Mouse (Mus musculus): Measurements from ENCODE around the gene Ergic1. TPM values are rescaled to one million over a fixed set of nuclear protein-coding genes. Genes with fewer than 3 reads are reported as not detected.

The Ergic1 gene
- polyA plus RNA-seq, 1 experiment, result 39.2 TPM

GRCm38 (mm10) chr17:26665600-26665999 is 104.3 kb downstream of the Ergic1 start:
- H3K36me3 ChIP-seq (ENCODE audit: control insufficient read depth, insufficient read depth, low read length), result no peaks in the 10 kb centered on the region
- WGBS, result 77% methylated on average over 4 of the region's 4 CpGs
- TF ChIP-seq POLR2A (IDR thresholded peaks at IDR 0.05; ENCODE audit: low read depth, low read length) (no peak), CTCF (IDR thresholded peaks at IDR 0.05; ENCODE audit: extremely low read depth, insufficient read depth, insufficient read length, insufficient replicate concordance) (no peak)
- no peak for DNase-seq (ENCODE audit: low read depth in 1 of 2, low spot score in 2 of 2)
- no peak overlapping the region for H3K4me3 ChIP-seq (ENCODE audit: extremely low read depth, insufficient read depth, insufficient read length)
- H3K27me3 ChIP-seq (ENCODE audit: control insufficient read depth, insufficient read depth, low read length), result no peaks in the 10 kb centered on the region
- peaks cover 5% of the 10 kb centered on the region; the same call in 1 of the 2 replicates for H3K4me1 ChIP-seq (ENCODE audit: control insufficient read depth, insufficient read depth, insufficient read length)
- no peak overlapping the region for H3K27ac ChIP-seq (ENCODE audit: insufficient read depth, low read length)

- no peak for TF ChIP-seq CTCF (IDR thresholded peaks at IDR 0.05; ENCODE audit: extremely low read depth, insufficient read depth, insufficient read length, insufficient replicate concordance)
- no peak for TF ChIP-seq POLR2A (IDR thresholded peaks at IDR 0.05; ENCODE audit: low read depth, low read length)
- Histone ChIP-seq H3K27me3 (ENCODE audit: control insufficient read depth, insufficient read depth, low read length) (no peaks in the 10 kb centered on the region), H3K4me1 (ENCODE audit: control insufficient read depth, insufficient read depth, insufficient read length) (peaks cover 2% of the 10 kb centered on the region; the same call in 1 of the 2 replicates), H3K27ac (ENCODE audit: insufficient read depth, low read length) (no peak overlapping the region), H3K36me3 (ENCODE audit: control insufficient read depth, insufficient read depth, low read length) (no peaks in the 10 kb centered on the region), H3K4me3 (ENCODE audit: extremely low read depth, insufficient read depth, insufficient read length) (no peak overlapping the region)
- DNase-seq (ENCODE audit: low read depth in 1 of 2, low spot score in 2 of 2), result no peak
- WGBS, result 57% methylated on average over 4 of the region's 4 CpGs
These were observed 110.0 kb downstream of the Ergic1 start for GRCm38 (mm10) chr17:26671268-26671667.

- H3K4me3 ChIP-seq (ENCODE audit: extremely low read depth, insufficient read depth, insufficient read length), result peak overlapping the region; percentile 95
- H3K27ac ChIP-seq (ENCODE audit: insufficient read depth, low read length), result no peak overlapping the region
- peaks cover 5% of the 10 kb centered on the region; the same call in 1 of the 2 replicates for H3K4me1 ChIP-seq (ENCODE audit: control insufficient read depth, insufficient read depth, insufficient read length)
- 23% methylated on average over 7 of the region's 7 CpGs for WGBS
- peaks cover 4% of the 10 kb centered on the region; the same call in 1 of the 2 replicates for H3K36me3 ChIP-seq (ENCODE audit: control insufficient read depth, insufficient read depth, low read length)
- no peak for DNase-seq (ENCODE audit: low read depth in 1 of 2, low spot score in 2 of 2)
- H3K27me3 ChIP-seq (ENCODE audit: control insufficient read depth, insufficient read depth, low read length), result no peaks in the 10 kb centered on the region
- TF ChIP-seq POLR2A (IDR thresholded peaks at IDR 0.05; ENCODE audit: low read depth, low read length), result no peak
- no peak for TF ChIP-seq CTCF (IDR thresholded peaks at IDR 0.05; ENCODE audit: extremely low read depth, insufficient read depth, insufficient read length, insufficient replicate concordance)
These were observed 114.6 kb downstream of the Ergic1 start for GRCm38 (mm10) chr17:26675845-26676244.

- Histone ChIP-seq H3K27me3 (ENCODE audit: control insufficient read depth, insufficient read depth, low read length) (no peaks in the 10 kb centered on the region), H3K36me3 (ENCODE audit: control insufficient read depth, insufficient read depth, low read length) (peaks cover 4% of the 10 kb centered on the region; the same call in 1 of the 2 replicates), H3K27ac (ENCODE audit: insufficient read depth, low read length) (peak overlapping the region; percentile 95), H3K4me3 (ENCODE audit: extremely low read depth, insufficient read depth, insufficient read length) (peak overlapping the region; percentile 95), H3K4me1 (ENCODE audit: control insufficient read depth, insufficient read depth, insufficient read length) (peaks cover 5% of the 10 kb centered on the region; the same call in 1 of the 2 replicates)
- peak; percentile 84 to 89 for DNase-seq (ENCODE audit: low read depth in 1 of 2, low spot score in 2 of 2)
- WGBS, result under 1% methylated on average over 30 of the region's 30 CpGs
- peak; percentile 77 for TF ChIP-seq POLR2A (IDR thresholded peaks at IDR 0.05; ENCODE audit: low read depth, low read length)
- no peak for TF ChIP-seq CTCF (IDR thresholded peaks at IDR 0.05; ENCODE audit: extremely low read depth, insufficient read depth, insufficient read length, insufficient replicate concordance)
These were observed 114.9 kb downstream of the Ergic1 start for GRCm38 (mm10) chr17:26676252-26676615.

DNA sequence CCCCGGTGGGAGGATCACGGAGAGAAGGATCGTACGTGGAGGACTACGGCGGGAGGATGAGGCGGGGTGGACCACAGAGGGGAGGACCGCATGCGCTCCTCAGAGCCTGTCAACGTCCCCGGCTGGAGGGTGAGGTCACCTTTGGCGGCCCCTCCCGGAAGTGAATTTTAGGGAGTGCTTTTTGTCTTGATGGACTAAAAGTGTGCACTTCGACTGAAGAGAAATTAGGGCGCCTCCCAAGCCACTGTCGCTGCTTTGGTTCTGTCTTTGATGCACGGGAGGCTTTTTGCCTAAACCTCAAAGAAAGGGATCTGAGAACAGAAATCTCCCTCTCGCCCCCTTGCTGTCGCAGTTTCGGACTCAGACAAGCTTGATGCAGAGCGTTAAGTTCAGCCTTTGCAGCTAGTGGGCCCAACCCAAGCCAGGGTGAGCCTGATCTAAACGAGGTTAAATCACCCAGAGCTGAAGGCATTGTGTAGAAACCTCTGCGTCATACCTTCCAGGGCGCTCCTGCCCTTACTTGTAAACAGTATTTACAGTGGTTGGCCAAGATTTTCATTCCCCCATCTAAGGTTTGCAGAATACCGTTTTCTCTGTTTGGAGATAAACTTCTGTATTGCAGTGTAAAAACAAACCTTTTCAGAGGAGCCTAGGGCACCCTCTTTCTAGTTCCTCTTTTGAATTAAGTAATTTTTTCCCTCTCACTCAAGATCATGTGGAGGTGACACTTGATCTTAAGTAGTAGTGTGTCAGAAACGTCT is 115.5 kb downstream of the Ergic1 start:
- DNase-seq (ENCODE audit: low read depth in 1 of 2, low spot score in 2 of 2), result peak in 1 of 2 experiments; percentile 55
- TF ChIP-seq CTCF (IDR thresholded peaks at IDR 0.05; ENCODE audit: extremely low read depth, insufficient read depth, insufficient read length, insufficient replicate concordance), result no peak
- TF ChIP-seq POLR2A (IDR thresholded peaks at IDR 0.05; ENCODE audit: low read depth, low read length), result no peak
- Histone ChIP-seq H3K36me3 (ENCODE audit: control insufficient read depth, insufficient read depth, low read length) (peaks cover 4% of the 10 kb centered on the region; the same call in 1 of the 2 replicates), H3K27me3 (ENCODE audit: control insufficient read depth, insufficient read depth, low read length) (no peaks in the 10 kb centered on the region), H3K27ac (ENCODE audit: insufficient read depth, low read length) (peak overlapping the region; percentile 95), H3K4me3 (ENCODE audit: extremely low read depth, insufficient read depth, insufficient read length) (peak overlapping the region; percentile 95), H3K4me1 (ENCODE audit: control insufficient read depth, insufficient read depth, insufficient read length) (peaks cover 5% of the 10 kb centered on the region; the same call in 1 of the 2 replicates)
- under 1% methylated on average over 26 of the region's 26 CpGs for WGBS

GRCm38 (mm10) chr17:26677711-26678637 is 116.7 kb downstream of the Ergic1 start:
- peaks cover 5% of the 10 kb centered on the region; the same call in 1 of the 2 replicates for H3K4me1 ChIP-seq (ENCODE audit: control insufficient read depth, insufficient read depth, insufficient read length)
- peaks cover 4% of the 10 kb centered on the region; the same call in 1 of the 2 replicates for H3K36me3 ChIP-seq (ENCODE audit: control insufficient read depth, insufficient read depth, low read length)
- H3K27ac ChIP-seq (ENCODE audit: insufficient read depth, low read length), result no peak overlapping the region
- no peak for DNase-seq (ENCODE audit: low read depth in 1 of 2, low spot score in 2 of 2)
- 74% methylated on average over 7 of the region's 7 CpGs for WGBS
- no peak for TF ChIP-seq POLR2A (IDR thresholded peaks at IDR 0.05; ENCODE audit: low read depth, low read length)
- no peak for TF ChIP-seq CTCF (IDR thresholded peaks at IDR 0.05; ENCODE audit: extremely low read depth, insufficient read depth, insufficient read length, insufficient replicate concordance)
- H3K27me3 ChIP-seq (ENCODE audit: control insufficient read depth, insufficient read depth, low read length), result no peaks in the 10 kb centered on the region
- H3K4me3 ChIP-seq (ENCODE audit: extremely low read depth, insufficient read depth, insufficient read length), result no peak overlapping the region
